Mouse (Mus musculus) stomach, postnatal 0 days (tissue): Measurements from ENCODE around the gene Erg.

Experiments used
- CTCF ChIP-seq: IDR thresholded peaks from 2 replicates; pipeline ENCODE4 v1.5.1; 2016; ENCODE audit warnings: antibody characterized with exemption, low read depth, mild to moderate bottlenecking, moderate library complexity
- EP300 ChIP-seq: optimal IDR thresholded peaks from 2 replicates; pipeline ENCODE3; 2016; ENCODE audit warnings: antibody characterized with exemption

DNA sequence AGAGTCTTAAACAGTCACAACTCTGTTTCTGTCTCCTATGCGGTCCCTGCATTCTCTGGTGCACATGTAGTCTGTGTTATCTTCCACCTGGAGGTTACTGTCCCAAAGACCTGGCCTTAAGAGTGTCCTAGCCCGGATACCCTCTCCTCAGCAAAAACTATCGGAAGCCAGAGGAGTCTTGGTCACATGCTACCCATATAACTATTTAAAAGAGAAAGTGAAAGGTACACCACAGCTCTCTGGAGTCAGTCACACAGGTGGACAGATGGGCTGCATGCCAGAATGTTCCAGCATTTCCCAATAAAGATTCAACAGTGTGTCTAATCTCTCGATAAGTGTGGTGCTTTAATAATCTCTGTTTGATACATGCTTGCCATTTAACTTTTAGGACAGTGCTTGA, 7.1 kb downstream of the Erg start:
- TF ChIP-seq CTCF (no peak), EP300 (no peak)
